Mouse (Mus musculus) myocyte (in vitro differentiated cells): ENCODE measurements around the gene Plcb1. TPM values are rescaled to one million over a fixed set of nuclear protein-coding genes. Genes with fewer than 3 reads are reported as not detected.

Experiments
- H3K27me3 ChIP-seq: one replicate; pipeline ENCODE4 v1.6.1; 2011; ENCODE audit not compliant: control insufficient read depth, insufficient read depth, insufficient read length
- H3K36me3 ChIP-seq: one replicate; pipeline ENCODE4 v1.6.1; 2011; ENCODE audit not compliant: control insufficient read depth, insufficient read depth
- H3K4me2 ChIP-seq: one replicate; pipeline ENCODE4 v1.6.1; 2011; ENCODE audit warnings: low read depth, control low read depth
- H3K4me3 ChIP-seq: one replicate; pipeline ENCODE4 v1.5.1; 2011; ENCODE audit warnings: mild to moderate bottlenecking, control low read depth, moderate library complexity
- H3K79me2 ChIP-seq: one replicate; pipeline ENCODE4 v1.6.1; 2011; ENCODE audit not compliant: control insufficient read depth, insufficient read depth
- H3ac ChIP-seq: one replicate; pipeline ENCODE4 v1.6.1; 2011; ENCODE audit not compliant: control insufficient read depth, insufficient read length
- CEBPB ChIP-seq: IDR thresholded peaks from 2 replicates; pipeline ENCODE4 v1.6.1; 2011; ENCODE audit warnings: mild to moderate bottlenecking, moderate library complexity; ENCODE audit not compliant: poor library complexity, insufficient read depth, severe bottlenecking
- E2F4 ChIP-seq: IDR thresholded peaks from one replicate; pipeline ENCODE4 v1.6.1; 2011; ENCODE audit warnings: mild to moderate bottlenecking, control low read depth, moderate library complexity; ENCODE audit not compliant: insufficient read depth
- MAX ChIP-seq: IDR thresholded peaks from one replicate; pipeline ENCODE4 v1.6.1; 2011; ENCODE audit warnings: low read depth, mild to moderate bottlenecking, control low read depth
- MYOD1 ChIP-seq, 3 experiments: IDR thresholded peaks; one replicate each; pipeline ENCODE4 v1.6.1; 2011; ENCODE audit warnings: control low read depth in 2 of 3, low read depth in 2 of 3, mild to moderate bottlenecking in 2 of 3, moderate library complexity in 1 of 3; ENCODE audit not compliant: insufficient read length in 2 of 3, control insufficient read depth in 1 of 3
- MYOG ChIP-seq, 3 experiments: IDR thresholded peaks; one replicate each; pipeline ENCODE4 v1.6.1; 2011; ENCODE audit warnings: control low read depth in 2 of 3, low read depth in 2 of 3, mild to moderate bottlenecking in 2 of 3; ENCODE audit not compliant: insufficient read length in 2 of 3, control insufficient read depth in 1 of 3, insufficient read depth in 1 of 3
- POLR2A ChIP-seq: IDR thresholded peaks from one replicate; pipeline ENCODE4 v1.6.1; 2011; ENCODE audit warnings: low read depth, mild to moderate bottlenecking, control low read depth, moderate library complexity; ENCODE audit not compliant: insufficient read length
- POLR2AphosphoS2 ChIP-seq: IDR thresholded peaks from one replicate; pipeline ENCODE4 v1.6.1; 2011; ENCODE audit warnings: low read depth, control low read depth; ENCODE audit not compliant: insufficient read length
- REST ChIP-seq: IDR thresholded peaks from one replicate; pipeline ENCODE4 v1.6.1; 2011; ENCODE audit warnings: mild to moderate bottlenecking, control low read depth, moderate library complexity; ENCODE audit not compliant: insufficient read depth, insufficient read length
- SRF ChIP-seq: IDR thresholded peaks from one replicate; pipeline ENCODE4 v1.6.1; 2011; ENCODE audit warnings: low read depth; ENCODE audit not compliant: control insufficient read depth, insufficient read length
- TCF12 ChIP-seq: IDR thresholded peaks from one replicate; pipeline ENCODE4 v1.6.1; 2011; ENCODE audit warnings: mild to moderate bottlenecking, control low read depth; ENCODE audit not compliant: poor library complexity, insufficient read depth, severe bottlenecking
- TCF3 ChIP-seq: IDR thresholded peaks from one replicate; pipeline ENCODE4 v1.6.1; 2011; ENCODE audit warnings: low read depth, control low read depth; ENCODE audit not compliant: insufficient read length
- USF1 ChIP-seq: IDR thresholded peaks from one replicate; pipeline ENCODE4 v1.6.1; 2011; ENCODE audit warnings: low read depth, mild to moderate bottlenecking, control low read depth, moderate library complexity
- polyA plus RNA-seq: library from polyadenylated mRNA; unstranded; fragments of >200 nt; fragmentation: generic; extraction: Trizol; gene quantifications from one replicate; pipeline ENCODE4 v1.2.1, GENCODE M21; 2012; ENCODE audit warnings: missing spikeins

Gene Plcb1
- polyA plus RNA-seq, 1 experiment = 0.76 TPM

GRCm38 (mm10) chr2:134877148-134877547 lies 91.3 kb downstream of the Plcb1 start:
- Histone ChIP-seq H3K79me2 (no peaks in the 10 kb centered on the region), H3K36me3 (no peaks in the 10 kb centered on the region), H3ac (no peak overlapping the region), H3K4me3 (no peak overlapping the region), H3K4me2 (no peak overlapping the region), H3K27me3 (no peaks in the 10 kb centered on the region)
- TF ChIP-seq CEBPB (no peak), USF1 (no peak)

GRCm38 (mm10) chr2:134891207-134891606 lies 105.3 kb downstream of the Plcb1 start:
- Histone ChIP-seq H3K4me2 (no peak overlapping the region), H3K27me3 (no peaks in the 10 kb centered on the region), H3K36me3 (no peaks in the 10 kb centered on the region), H3K4me3 (no peak overlapping the region), H3ac (no peak overlapping the region), H3K79me2 (no peaks in the 10 kb centered on the region)
- TF ChIP-seq MYOD1 (IDR thresholded peaks at IDR 0.05; ENCODE audit: control insufficient read depth in 1 of 3, insufficient read length in 2 of 3, low read depth in 2 of 3) = no peak
- no peak for TF ChIP-seq TCF3
- TF ChIP-seq POLR2AphosphoS2 = no peak
- no peak for TF ChIP-seq POLR2A
- no peak for TF ChIP-seq SRF
- no peak for TF ChIP-seq USF1
- no peak for TF ChIP-seq TCF12
- TF ChIP-seq REST = no peak
- no peak for TF ChIP-seq MYOG (IDR thresholded peaks at IDR 0.05; ENCODE audit: control insufficient read depth in 1 of 3, insufficient read depth in 1 of 3, insufficient read length in 2 of 3, low read depth in 2 of 3)

- TF ChIP-seq CEBPB (no peak), POLR2A (no peak), MYOD1 (IDR thresholded peaks at IDR 0.05; ENCODE audit: control insufficient read depth in 1 of 3, insufficient read length in 2 of 3, low read depth in 2 of 3) (no peak), USF1 (no peak), E2F4 (no peak)
- Histone ChIP-seq H3K36me3 (no peaks in the 10 kb centered on the region), H3K27me3 (no peaks in the 10 kb centered on the region), H3K4me2 (no peak overlapping the region), H3ac (no peak overlapping the region), H3K4me3 (no peak overlapping the region), H3K79me2 (no peaks in the 10 kb centered on the region)
Measured at GRCm38 (mm10) chr2:134894776-134895175, 108.9 kb downstream of the Plcb1 start.

GRCm38 (mm10) chr2:134896196-134896595 lies 110.3 kb downstream of the Plcb1 start:
- Histone ChIP-seq H3K36me3 (no peaks in the 10 kb centered on the region), H3K4me2 (no peak overlapping the region), H3K79me2 (no peaks in the 10 kb centered on the region), H3K4me3 (no peak overlapping the region), H3K27me3 (no peaks in the 10 kb centered on the region), H3ac (no peak overlapping the region)
- TF ChIP-seq SRF (no peak), MAX (no peak), POLR2AphosphoS2 (no peak), MYOD1 (IDR thresholded peaks at IDR 0.05; ENCODE audit: control insufficient read depth in 1 of 3, insufficient read length in 2 of 3, low read depth in 2 of 3) (no peak), TCF12 (no peak), USF1 (no peak), TCF3 (no peak), POLR2A (no peak), E2F4 (no peak)

GRCm38 (mm10) chr2:134897083-134897482 lies 111.2 kb downstream of the Plcb1 start:
- no peaks in the 10 kb centered on the region for H3K79me2 ChIP-seq
- no peak overlapping the region for H3K4me3 ChIP-seq
- H3K36me3 ChIP-seq = no peaks in the 10 kb centered on the region
- TF ChIP-seq TCF3 (no peak), MAX (no peak), REST (no peak), POLR2AphosphoS2 (no peak), MYOD1 (IDR thresholded peaks at IDR 0.05; ENCODE audit: control insufficient read depth in 1 of 3, insufficient read length in 2 of 3, low read depth in 2 of 3) (no peak), USF1 (no peak), SRF (no peak), POLR2A (no peak), E2F4 (no peak), CEBPB (no peak), TCF12 (no peak), MYOG (IDR thresholded peaks at IDR 0.05; ENCODE audit: control insufficient read depth in 1 of 3, insufficient read depth in 1 of 3, insufficient read length in 2 of 3, low read depth in 2 of 3) (no peak)
- no peaks in the 10 kb centered on the region for H3K27me3 ChIP-seq
- H3K4me2 ChIP-seq = no peak overlapping the region
- H3ac ChIP-seq = no peak overlapping the region

GRCm38 (mm10) chr2:134901521-134901920 lies 115.7 kb downstream of the Plcb1 start:
- Histone ChIP-seq H3K4me2 (no peak overlapping the region), H3K36me3 (no peaks in the 10 kb centered on the region), H3K27me3 (no peaks in the 10 kb centered on the region), H3K79me2 (no peaks in the 10 kb centered on the region), H3K4me3 (no peak overlapping the region), H3ac (no peak overlapping the region)
- TF ChIP-seq CEBPB (no peak), USF1 (no peak), TCF3 (no peak), POLR2AphosphoS2 (no peak)
